In the genomic region with DNA sequence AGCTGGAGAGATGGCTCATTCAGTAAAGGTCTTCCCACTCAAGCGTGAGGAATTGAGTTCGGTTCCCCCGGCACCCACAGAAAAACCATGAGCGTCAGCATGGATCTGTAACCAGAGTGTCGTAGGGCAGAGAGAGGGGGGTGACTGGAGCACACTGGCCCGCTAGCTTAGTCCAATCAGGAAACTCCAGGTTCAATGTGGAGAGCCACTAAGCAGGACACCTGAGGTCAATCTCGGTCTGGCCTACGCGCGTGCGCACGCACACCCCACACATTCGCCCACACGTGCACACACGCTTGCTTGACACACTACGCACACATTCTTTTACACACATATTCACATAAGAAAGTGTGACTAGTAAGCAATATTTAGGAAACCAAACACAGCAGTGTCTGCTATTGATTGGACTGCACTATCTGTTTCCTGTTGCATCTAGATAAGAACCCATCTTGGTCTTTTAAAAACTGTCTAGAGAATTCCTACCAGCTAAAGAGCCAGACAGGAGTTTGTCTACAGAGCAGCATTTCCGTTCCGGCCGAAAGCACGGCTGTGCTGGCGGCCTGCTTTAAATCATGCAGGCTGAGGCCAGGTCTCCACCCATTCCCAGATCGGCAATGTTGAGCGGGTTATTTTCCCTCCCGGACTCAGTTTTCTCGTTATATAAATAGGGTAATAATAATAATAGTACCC, we compare ENCODE assay signal across 16 mouse cellular contexts. TPM values are rescaled to one million over a fixed set of nuclear protein-coding genes. Genes with fewer than 3 reads are reported as not detected.
DNase-seq lines count a peak whose midpoint lies in the region; ATAC-seq lines count a peak whose summit lies in the region.
"Had no signal": no experiment of that assay in that cellular context is flagged by ENCODE, and none has a peak within 500 bp of the region (broad histone marks: within the 10 kb centered on the region; RNA-seq: fewer than 3 reads in every experiment).

No protein-coding gene starts in this region.

- 89% methylated on average over 25 of the region's 25 CpGs for WGBS in limb, embryonic 10.5 days
- WGBS in forebrain, embryonic 14.5 days = 94% methylated on average over 25 of the region's 25 CpGs

- no peak overlapping the region for H3K4me2 ChIP-seq in forebrain, embryonic 14.5 days (ENCODE audit: low read length)
- H3K4me2 ChIP-seq: embryonic facial prominence, embryonic 15.5 days had no signal

- peak overlapping the region; percentile 11; the same call in 1 of the 2 replicates for H3K27ac ChIP-seq in limb, embryonic 10.5 days
- no peak overlapping the region for H3K27ac ChIP-seq in forebrain, embryonic 14.5 days (ENCODE audit: low read depth, low read length)
- H3K27ac ChIP-seq: embryonic facial prominence, embryonic 15.5 days had no signal

- no peaks in the 10 kb centered on the region for H3K9me3 ChIP-seq in limb, embryonic 10.5 days (replicated peaks)
- H3K9me3 ChIP-seq in forebrain, embryonic 14.5 days (replicated peaks; ENCODE audit: control insufficient read depth, low read length) = no peaks in the 10 kb centered on the region
- H3K9me3 ChIP-seq: embryonic facial prominence, embryonic 15.5 days had no signal

- no peaks in the 10 kb centered on the region for H3K36me3 ChIP-seq in limb, embryonic 10.5 days
- no peaks in the 10 kb centered on the region for H3K36me3 ChIP-seq in forebrain, embryonic 14.5 days (ENCODE audit: control insufficient read depth, insufficient read depth, low read length)
- H3K36me3 ChIP-seq: embryonic facial prominence, embryonic 15.5 days had no signal

- H3K4me3 ChIP-seq in limb, embryonic 10.5 days = no peak overlapping the region
- no peak overlapping the region for H3K4me3 ChIP-seq in forebrain, embryonic 14.5 days (ENCODE audit: low read depth, low read length)
- H3K4me3 ChIP-seq: embryonic facial prominence, embryonic 15.5 days; megakaryocyte, embryonic 14.5 days had no signal

- peaks cover 4% of the 10 kb centered on the region; the same call in 1 of the 2 replicates for H3K4me1 ChIP-seq in limb, embryonic 10.5 days
- H3K4me1 ChIP-seq in forebrain, embryonic 14.5 days (ENCODE audit: control insufficient read depth, insufficient read depth, low read length) = no peaks in the 10 kb centered on the region
- H3K4me1 ChIP-seq: megakaryocyte, embryonic 14.5 days had no signal

- no peaks in the 10 kb centered on the region for H3K27me3 ChIP-seq in limb, embryonic 10.5 days (ENCODE audit: low read depth, poor library complexity, severe bottlenecking)
- no peaks in the 10 kb centered on the region for H3K27me3 ChIP-seq in forebrain, embryonic 14.5 days (replicated peaks; ENCODE audit: control insufficient read depth, insufficient read depth, low read length)
- H3K27me3 ChIP-seq: embryonic facial prominence, embryonic 15.5 days; megakaryocyte, embryonic 14.5 days had no signal

- no peak for DNase-seq in frontal cortex, adult 2 months (ENCODE audit: extremely low spot score in 1 of 2, low spot score in 1 of 2)
- peak; percentile 39 to 43 for DNase-seq in adrenal gland, postnatal 36 days
- peak; percentile 13 to 25 for DNase-seq in kidney, adult 8-10 months
- DNase-seq in limb, embryonic 10.5 days (ENCODE audit: low spot score) = no peak
- no peak for DNase-seq in right cerebral cortex, adult 18-20 months
- DNase-seq in forebrain, embryonic 14.5 days (ENCODE audit: low spot score) = no peak
- DNase-seq: B cell, adult 2 months; cerebellum, adult 18-20 months; forebrain, postnatal 0 days; liver, postnatal 0 days; thymus, postnatal 14 days had no signal

- peak; percentile 62 for ATAC-seq in frontal cortex, adult (ENCODE audit: low TSS enrichment)
- no peak for ATAC-seq in forebrain, embryonic 14.5 days
- ATAC-seq in CD4-positive, CD25-positive, alpha-beta regulatory T cell, adult 4 months = no peak
- ATAC-seq: forebrain, postnatal 0 days; liver, postnatal 0 days had no signal

- no peak overlapping the region for H3K9ac ChIP-seq in forebrain, embryonic 14.5 days (ENCODE audit: low read length)
- H3K9ac ChIP-seq: embryonic facial prominence, embryonic 15.5 days; forebrain, postnatal 0 days; liver, postnatal 0 days had no signal

RNA-seq across cellular contexts. Expression of a gene that starts 42.6 kb away (rescaled TPM):
- 7.6 and 9.0 TPM in 2 replicates for polyA plus RNA-seq in frontal cortex, adult 2 months (2012; rRNA removed)
- total RNA-seq in adrenal gland, postnatal 36 days (2021) = 1 to 10 TPM; 2.0 to 2.4 TPM
- polyA plus RNA-seq in limb, embryonic 10.5 days (2016; fragmentation: Nextera tagmentation; extraction: Ambion mirVana) = 10.1 and 12.8 TPM in 2 replicates
- polyA plus RNA-seq in forebrain, embryonic 14.5 days (2014; fragmentation: Nextera tagmentation; extraction: Ambion mirVana) = 3.6 and 5.4 TPM in 2 replicates
- polyA plus RNA-seq in CD4-positive, CD25-positive, alpha-beta regulatory T cell, adult 4 months (2017; shearing (Covaris generic)) = under 1 TPM in 1 of 2 experiments, not detected in 1; 0.16 TPM
- total RNA-seq: MEL had no signal

Comparison
In these comparisons a context has a peak if more than half of its experiments do, and no peak if none do; other contexts are left out.
1. DNase-seq: peak in adrenal gland, postnatal 36 days (2 of 2) and kidney, adult 8-10 months (2 of 2); none in frontal cortex, adult 2 months (0 of 2), limb, embryonic 10.5 days (single experiment), right cerebral cortex, adult 18-20 months (single experiment) and forebrain, embryonic 14.5 days (single experiment).